8 mouse cellular contexts compared by ENCODE assay signal in genomic region chrX:103937333-103937732, GRCm38 (mm10). TPM values are rescaled to one million over a fixed set of nuclear protein-coding genes. Genes with fewer than 3 reads are reported as not detected.
A peak's percentile ranks its signal among the peaks of the same experiment; 100 is the strongest.
DNase-seq lines count a peak whose midpoint lies in the region; ATAC-seq lines count a peak whose summit lies in the region.

No protein-coding gene starts in this region.

- no peak for ATAC-seq in activated CD4-positive, CD25-positive, alpha-beta regulatory T cell, adult 4 months

- intact Hi-C loops in left cerebral cortex, postnatal 36 days (cut with DNase I) = loop anchor here (5.0 kb wide), 1 partner anchor 455 kb away; no protein-coding TSS in a partner anchor

- DNase-seq in cerebellum, adult 8-10 months = peak; percentile 12
- no peak for DNase-seq in cerebellum, postnatal 4 days (ENCODE audit: low spot score in 2 of 2)
- DNase-seq in left cerebral cortex, adult 18-20 months (ENCODE audit: low spot score in 2 of 2) = peak; percentile 18 to 33
- DNase-seq in left cerebral cortex, postnatal 36 days (ENCODE audit: low spot score in 2 of 2) = no peak
- DNase-seq in B cell, adult 2 months = peak; percentile 22 to 30
- DNase-seq in induced T-regulatory cell, adult 2 months (ENCODE audit: low read depth) = peak; percentile 33
- DNase-seq in adrenal gland, postnatal 25 days = no peak

RNA-seq across cellular contexts. Expression of gene Rlim, which starts 43.8 kb away (rescaled TPM):
- 10 to 100 TPM; 46.1 to 55.1 TPM for total RNA-seq in left cerebral cortex, adult 18-20 months (2021)
- total RNA-seq in left cerebral cortex, postnatal 36 days (2021) = 10 to 100 TPM; 43.0 to 51.6 TPM
- total RNA-seq in adrenal gland, postnatal 25 days (2021) = 58.8 and 60.7 TPM in 2 replicates
- polyA plus RNA-seq in activated CD4-positive, CD25-positive, alpha-beta regulatory T cell, adult 4 months (2017; shearing (Covaris generic)) = 10 to 100 TPM; 27.0 to 27.8 TPM

Comparison
In these comparisons a context has a peak if more than half of its experiments do, and no peak if none do; other contexts are left out.
1. DNase-seq: peak in cerebellum, adult 8-10 months (single experiment), left cerebral cortex, adult 18-20 months (2 of 2), B cell, adult 2 months (2 of 2) and induced T-regulatory cell, adult 2 months (single experiment); none in cerebellum, postnatal 4 days (0 of 2), left cerebral cortex, postnatal 36 days (0 of 2) and adrenal gland, postnatal 25 days (single experiment).